Mouse (Mus musculus) G1E-ER4 (cell line): Measurements from ENCODE around the gene Pcf11. TPM values are rescaled to one million over a fixed set of nuclear protein-coding genes. Genes with fewer than 3 reads are reported as not detected.

Source experiments
- GATA1 ChIP-seq: IDR thresholded peaks from one replicate; pipeline ENCODE4 v1.8.0; 2012; ENCODE audit warnings: low read length, inconsistent platforms
- polyA plus RNA-seq: library from polyadenylated mRNA; stranded (reverse); fragments of >175 nt; gene quantifications from 2 replicates; pipeline ENCODE4 v1.2.3, GENCODE M21; 2012

Pcf11 gene
- polyA plus RNA-seq = 81.9 and 109 TPM in 2 replicates

GRCm38 (mm10) chr7:92669507-92670471 lies at the start of gene Pcf11:
Pcf11 (minus strand) TSS chr7:92669934.
- TF ChIP-seq GATA1 = no peak

GRCm38 (mm10) chr7:92715055-92715454 lies 45.3 kb upstream of the Pcf11 start:
- TF ChIP-seq GATA1 = no peak

- no peak for TF ChIP-seq GATA1
Observed at GRCm38 (mm10) chr7:92711593-92711992, 41.9 kb upstream of the Pcf11 start.

- TF ChIP-seq GATA1 = no peak
Observed at GRCm38 (mm10) chr7:92709573-92709972, 39.8 kb upstream of the Pcf11 start.

DNA sequence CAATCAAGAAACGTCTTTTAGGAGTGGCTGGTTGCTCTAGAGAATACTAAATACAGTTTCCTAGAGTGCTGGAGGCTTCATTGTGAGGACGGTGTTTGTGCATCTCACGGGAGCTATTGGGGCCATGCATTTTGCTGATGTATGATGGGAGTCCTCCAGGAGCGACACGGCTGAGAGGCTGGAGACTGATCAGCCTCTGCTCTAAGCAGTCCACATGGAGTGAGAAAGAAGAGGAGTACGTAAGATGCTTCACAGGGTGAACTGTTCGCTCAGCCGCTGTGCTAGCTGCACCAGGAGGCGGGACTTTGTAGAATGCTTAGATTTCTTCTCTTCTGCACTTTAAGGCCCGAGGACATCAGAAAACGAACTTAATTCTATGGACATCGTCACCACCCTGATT lies 37.0 kb upstream of the Pcf11 start:
- no peak for TF ChIP-seq GATA1

DNA sequence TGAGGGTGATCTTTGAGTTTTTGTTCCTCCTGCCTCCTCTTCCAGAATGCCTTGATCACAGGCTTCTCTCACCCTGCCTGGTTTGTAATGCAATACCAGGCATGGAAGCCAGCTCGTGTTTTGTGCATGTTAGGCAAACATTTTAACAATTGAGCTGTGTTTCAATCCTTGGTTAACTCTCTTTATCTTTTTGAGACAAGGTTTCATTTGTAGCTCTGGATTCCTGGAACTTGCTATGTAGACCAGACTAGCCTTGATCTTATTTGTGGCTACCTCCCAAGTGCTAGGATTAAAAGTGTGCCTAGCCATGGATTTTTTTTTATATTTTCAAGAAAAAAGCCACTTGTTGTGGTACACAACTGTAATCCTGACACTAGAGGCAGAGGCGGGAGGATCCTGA lies 35.8 kb upstream of the Pcf11 start:
- TF ChIP-seq GATA1 = no peak

DNA sequence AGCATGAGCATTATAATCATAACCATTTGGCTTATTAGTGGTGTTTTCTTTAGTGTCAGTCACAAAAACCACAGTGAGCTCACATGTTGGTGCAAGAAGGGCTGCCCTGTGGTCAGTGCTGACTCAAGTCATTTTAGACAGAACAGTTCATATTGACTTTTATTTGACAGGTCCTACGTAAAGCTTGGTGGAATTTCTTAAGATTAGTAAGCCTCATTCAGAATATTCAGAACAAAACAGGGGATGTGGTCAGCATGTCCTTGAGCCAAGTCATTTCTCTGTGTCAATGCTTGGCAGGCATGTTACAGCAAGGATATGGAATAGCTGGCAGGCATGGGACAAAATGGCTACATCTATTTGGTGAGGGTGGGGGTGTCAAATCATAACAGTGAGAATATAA lies 33.9 kb upstream of the Pcf11 start:
- no peak for TF ChIP-seq GATA1

GRCm38 (mm10) chr7:92698770-92699169 lies 29.0 kb upstream of the Pcf11 start:
- TF ChIP-seq GATA1 = no peak

GRCm38 (mm10) chr7:92696395-92696794 lies 26.7 kb upstream of the Pcf11 start:
- TF ChIP-seq GATA1 = no peak

GRCm38 (mm10) chr7:92689101-92689500 lies 19.4 kb upstream of the Pcf11 start:
- no peak for TF ChIP-seq GATA1

DNA sequence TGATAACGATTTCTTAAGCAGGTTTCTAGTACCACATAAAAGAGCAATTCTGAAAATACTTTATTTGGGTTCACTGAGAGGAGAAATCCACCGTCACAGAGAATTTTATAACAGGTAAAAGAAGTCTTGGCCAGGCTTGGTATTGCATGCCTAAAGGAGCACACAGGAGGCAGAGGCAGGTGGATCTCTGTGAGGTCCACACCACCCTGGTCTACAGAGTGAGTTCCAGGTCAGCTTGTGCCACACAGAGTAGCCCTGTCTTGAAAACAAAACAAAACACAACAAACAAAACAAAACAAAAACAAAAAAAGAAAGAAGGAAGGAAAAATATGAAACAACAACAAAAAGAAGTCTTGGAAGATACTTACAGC lies 18.6 kb upstream of the Pcf11 start:
- TF ChIP-seq GATA1 = no peak

- TF ChIP-seq GATA1 = no peak
Observed at GRCm38 (mm10) chr7:92687556-92688298, 18.0 kb upstream of the Pcf11 start.

GRCm38 (mm10) chr7:92677346-92677745 lies 7.6 kb upstream of the Pcf11 start:
- TF ChIP-seq GATA1 = no peak

- no peak for TF ChIP-seq GATA1
Observed at GRCm38 (mm10) chr7:92675131-92675530, 5.4 kb upstream of the Pcf11 start.

- TF ChIP-seq GATA1 = no peak
Observed at GRCm38 (mm10) chr7:92668791-92669506, 785 bp downstream of the Pcf11 start.
